28 mouse cellular contexts compared by ENCODE assay signal in genomic region chr5:62462574-62462973, GRCm38 (mm10).
"Had no signal": no experiment of that assay in that cellular context is flagged by ENCODE, and none has a peak within 500 bp of the region (broad histone marks: within the 10 kb centered on the region; RNA-seq: fewer than 3 reads in every experiment).

No protein-coding gene starts in this region.

- H3K9me3 ChIP-seq: embryonic facial prominence, embryonic 10.5 days; embryonic facial prominence, embryonic 12.5 days; embryonic facial prominence, embryonic 13.5 days; embryonic facial prominence, embryonic 15.5 days; forebrain, embryonic 10.5 days; forebrain, embryonic 13.5 days; forebrain, embryonic 15.5 days had no signal

- H3K36me3 ChIP-seq: embryonic facial prominence, embryonic 10.5 days; embryonic facial prominence, embryonic 12.5 days; embryonic facial prominence, embryonic 13.5 days; embryonic facial prominence, embryonic 15.5 days; forebrain, embryonic 10.5 days; forebrain, embryonic 12.5 days; forebrain, embryonic 15.5 days had no signal

- H3K27me3 ChIP-seq: embryonic facial prominence, embryonic 12.5 days; embryonic facial prominence, embryonic 13.5 days; embryonic facial prominence, embryonic 15.5 days; forebrain, embryonic 12.5 days; forebrain, embryonic 13.5 days; forebrain, embryonic 15.5 days had no signal

- H3K4me1 ChIP-seq: embryonic facial prominence, embryonic 10.5 days; embryonic facial prominence, embryonic 12.5 days; embryonic facial prominence, embryonic 13.5 days; embryonic facial prominence, embryonic 15.5 days; forebrain, embryonic 10.5 days; forebrain, embryonic 12.5 days; forebrain, embryonic 13.5 days; forebrain, embryonic 15.5 days had no signal

- ATAC-seq: forebrain, embryonic 13.5 days; forebrain, embryonic 14.5 days; forebrain, embryonic 15.5 days; forebrain, embryonic 16.5 days; forebrain, postnatal 0 days had no signal

- H3K27ac ChIP-seq: embryonic facial prominence, embryonic 10.5 days; embryonic facial prominence, embryonic 12.5 days; embryonic facial prominence, embryonic 13.5 days; embryonic facial prominence, embryonic 15.5 days; forebrain, embryonic 10.5 days; forebrain, embryonic 12.5 days; forebrain, embryonic 13.5 days; forebrain, embryonic 15.5 days; gastrocnemius, adult 2 months had no signal

- H3K4me2 ChIP-seq: embryonic facial prominence, embryonic 12.5 days; embryonic facial prominence, embryonic 13.5 days; embryonic facial prominence, embryonic 15.5 days; forebrain, embryonic 12.5 days; forebrain, embryonic 13.5 days; forebrain, embryonic 15.5 days had no signal

- H3K9ac ChIP-seq: embryonic facial prominence, embryonic 12.5 days; embryonic facial prominence, embryonic 13.5 days; embryonic facial prominence, embryonic 15.5 days; forebrain, embryonic 12.5 days; forebrain, embryonic 13.5 days; forebrain, embryonic 15.5 days; forebrain, postnatal 0 days had no signal

- H3K4me3 ChIP-seq: embryonic facial prominence, embryonic 10.5 days; embryonic facial prominence, embryonic 12.5 days; embryonic facial prominence, embryonic 13.5 days; embryonic facial prominence, embryonic 15.5 days; erythroblast, embryonic 14.5 days; forebrain, embryonic 10.5 days; forebrain, embryonic 12.5 days; forebrain, embryonic 13.5 days; forebrain, embryonic 15.5 days; gastrocnemius, adult 2 months had no signal

- DNase-seq: cerebellum, adult 2 months; cerebellum, adult 8-10 months; cerebellum, adult 9-10 months; cerebellum, adult 9-11 months; cerebellum, postnatal 10 days; cerebellum, postnatal 14 days; cerebellum, postnatal 25 days; cerebellum, postnatal 36 days; embryo, embryonic 11 days; forebrain, postnatal 0 days; gastrocnemius, adult 2 months; gastrocnemius, postnatal 10 days; gastrocnemius, postnatal 14 days; gastrocnemius, postnatal 25 days; gastrocnemius, postnatal 36 days; heart, adult 11 months; heart, adult 18-20 months had no signal
